Mouse (Mus musculus) layer of hippocampus, postnatal 10 days (tissue): ENCODE results near the gene Lamc3. TPM values are rescaled to one million over a fixed set of nuclear protein-coding genes. Genes with fewer than 3 reads are reported as not detected.

Experiments
- DNase-seq, 2 experiments: peaks; one replicate each; pipeline ENCODE4 v3.0.0; 2021; ENCODE audit warnings: low spot score in 2 of 2
- long read RNA-seq: library from polyadenylated mRNA; stranded (forward); transcript quantifications from one replicate; pipeline ENCODE4 v2.0.0, GENCODE M21; 2023
- total RNA-seq, 2 experiments: library from RNA; stranded (reverse); gene quantifications; 2 replicates each; pipeline ENCODE4 v1.2.3; 2021

Lamc3 gene
- total RNA-seq = 10 to 100 TPM in 1 of 2 experiments, 1 to 10 TPM in 1; 9.4 to 10.2 TPM
- long read RNA-seq, full-length matches to known transcripts = 1 of 4 reads
- long read RNA-seq, partial matches to known transcripts = 2 of 4 reads
- long read RNA-seq, other reads (novel, unspliced or antisense) = 1 of 4 reads

DNA sequence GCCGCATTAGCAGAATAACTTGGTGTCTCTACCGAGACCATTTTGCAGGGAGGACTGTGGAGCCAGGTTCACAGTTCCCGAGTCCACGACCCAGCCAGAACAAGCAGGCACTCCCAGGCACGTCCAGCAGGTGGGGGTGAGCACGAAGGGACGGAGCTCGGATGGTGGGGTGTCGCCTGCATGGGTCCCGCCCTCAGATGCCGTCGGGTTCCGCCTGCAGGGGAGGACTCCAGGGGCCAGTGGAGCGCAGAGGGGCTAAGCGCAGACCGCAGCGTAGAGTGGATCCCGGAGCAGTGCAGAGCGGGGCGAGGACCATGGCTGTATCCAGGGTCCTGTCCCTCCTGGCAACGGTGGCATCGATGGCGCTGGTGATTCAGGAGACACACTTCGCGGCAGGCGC lies at the start of gene Lamc3:
TSS of gene Lamc3 (plus strand) at position 262 of the 400 bp plus-strand sequence.
- DNase-seq = no peak

DNA sequence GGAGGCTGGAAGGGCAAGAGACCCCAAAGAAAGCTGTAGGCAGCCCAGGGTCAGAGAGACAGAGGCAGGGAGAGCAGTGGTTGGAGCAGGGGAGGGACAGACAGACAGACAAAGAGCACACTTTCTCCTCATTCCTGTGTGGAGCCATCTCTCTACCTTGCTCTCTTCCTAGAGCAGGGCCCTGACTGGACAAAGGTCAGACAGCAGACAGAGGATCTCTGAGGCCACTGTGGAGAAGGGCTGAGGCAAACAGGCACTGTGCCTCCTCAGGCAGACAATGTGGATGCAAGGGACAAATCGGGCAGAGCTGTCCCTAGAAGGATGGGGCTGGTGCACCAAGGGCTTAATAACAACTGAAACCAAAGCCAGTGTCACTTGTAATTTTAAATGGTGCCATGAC lies 48.2 kb upstream of the Lamc3 start:
- no peak for DNase-seq

DNA sequence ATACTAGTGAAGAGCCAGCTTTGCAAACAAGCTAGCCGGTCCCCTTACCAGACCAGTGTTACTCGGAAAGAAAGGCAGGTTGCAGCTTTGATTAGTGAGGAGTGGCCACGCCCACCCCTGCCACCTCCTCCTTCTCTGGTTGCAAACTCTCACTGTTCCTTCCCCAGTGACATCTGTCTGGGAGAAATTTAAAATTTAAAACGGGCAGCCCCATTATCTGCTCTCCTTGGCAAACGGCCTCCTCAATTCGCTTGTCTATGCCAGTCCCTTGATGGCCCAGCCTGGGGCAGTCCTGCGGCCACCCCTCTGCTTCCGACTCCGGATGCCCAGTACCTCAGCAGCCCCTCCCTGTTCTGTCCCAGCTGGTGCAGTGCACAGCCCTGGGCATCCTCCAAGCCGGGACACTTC lies 42.4 kb upstream of the Lamc3 start:
- no peak for DNase-seq

DNA sequence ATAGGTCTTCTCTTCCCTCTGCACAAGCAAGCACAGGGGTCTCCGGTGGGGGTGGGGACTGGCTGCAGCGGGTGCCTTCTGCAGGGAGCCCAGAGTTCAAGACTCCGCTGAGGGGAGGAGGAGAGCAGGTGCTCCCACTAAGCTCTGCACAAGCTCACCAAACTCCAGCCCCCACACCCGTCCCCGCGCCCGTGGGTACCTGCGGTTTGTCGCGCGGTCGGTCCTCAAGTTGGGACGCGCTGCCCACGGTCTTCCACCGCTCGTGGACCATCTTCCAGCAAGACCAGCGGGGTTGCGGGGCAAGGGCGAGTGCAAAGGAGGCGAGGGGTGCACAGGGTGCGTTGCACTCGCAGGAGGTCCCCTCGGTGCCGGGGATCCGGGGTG lies 41.6 kb upstream of the Lamc3 start:
- DNase-seq = no peak

DNA sequence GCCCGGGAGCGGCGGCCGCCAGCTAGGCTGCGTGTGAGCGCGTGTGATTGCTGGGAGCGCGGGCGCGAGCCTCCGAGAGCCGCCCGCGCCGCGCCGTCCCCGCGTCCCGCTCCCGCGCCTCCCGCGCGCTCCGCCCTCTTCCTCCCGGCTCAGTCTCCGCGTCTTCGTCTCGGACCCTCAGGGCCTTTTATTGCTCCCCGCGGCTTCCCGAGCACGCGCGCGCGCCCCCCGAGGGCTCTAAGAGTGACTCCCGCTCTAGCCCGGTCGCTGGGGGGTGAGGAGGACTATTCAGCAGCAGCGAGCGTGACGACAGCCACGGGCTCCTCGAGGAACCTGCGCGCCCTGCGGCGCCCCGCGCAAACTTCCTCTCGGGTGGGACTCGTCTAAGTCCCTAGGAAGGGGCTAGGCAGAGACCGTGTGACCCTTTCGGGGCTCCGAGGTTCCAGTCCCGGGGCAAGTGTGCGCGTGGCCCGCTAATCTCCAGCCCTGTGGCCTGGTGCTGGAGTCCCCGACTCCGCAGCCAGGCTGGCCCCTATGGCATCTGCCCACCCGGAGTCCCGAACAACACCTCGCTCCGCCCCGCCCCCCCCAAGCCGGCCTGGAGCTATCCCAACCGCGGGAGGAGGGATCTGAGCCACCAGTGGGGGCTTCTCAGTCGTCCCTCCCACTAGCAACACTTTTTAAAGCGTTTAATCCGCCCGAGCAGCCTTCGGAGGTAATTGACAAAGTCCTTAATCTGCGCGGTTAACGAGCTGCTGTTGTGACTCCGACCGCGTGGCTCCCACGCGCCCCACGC lies 41.0 kb upstream of the Lamc3 start, which contains the start of gene Fibcd1:
TSS of gene Fibcd1 (minus strand) at position 110 of the 796 bp plus-strand sequence.
- DNase-seq = peak in 1 of 2 experiments; percentile 48

DNA sequence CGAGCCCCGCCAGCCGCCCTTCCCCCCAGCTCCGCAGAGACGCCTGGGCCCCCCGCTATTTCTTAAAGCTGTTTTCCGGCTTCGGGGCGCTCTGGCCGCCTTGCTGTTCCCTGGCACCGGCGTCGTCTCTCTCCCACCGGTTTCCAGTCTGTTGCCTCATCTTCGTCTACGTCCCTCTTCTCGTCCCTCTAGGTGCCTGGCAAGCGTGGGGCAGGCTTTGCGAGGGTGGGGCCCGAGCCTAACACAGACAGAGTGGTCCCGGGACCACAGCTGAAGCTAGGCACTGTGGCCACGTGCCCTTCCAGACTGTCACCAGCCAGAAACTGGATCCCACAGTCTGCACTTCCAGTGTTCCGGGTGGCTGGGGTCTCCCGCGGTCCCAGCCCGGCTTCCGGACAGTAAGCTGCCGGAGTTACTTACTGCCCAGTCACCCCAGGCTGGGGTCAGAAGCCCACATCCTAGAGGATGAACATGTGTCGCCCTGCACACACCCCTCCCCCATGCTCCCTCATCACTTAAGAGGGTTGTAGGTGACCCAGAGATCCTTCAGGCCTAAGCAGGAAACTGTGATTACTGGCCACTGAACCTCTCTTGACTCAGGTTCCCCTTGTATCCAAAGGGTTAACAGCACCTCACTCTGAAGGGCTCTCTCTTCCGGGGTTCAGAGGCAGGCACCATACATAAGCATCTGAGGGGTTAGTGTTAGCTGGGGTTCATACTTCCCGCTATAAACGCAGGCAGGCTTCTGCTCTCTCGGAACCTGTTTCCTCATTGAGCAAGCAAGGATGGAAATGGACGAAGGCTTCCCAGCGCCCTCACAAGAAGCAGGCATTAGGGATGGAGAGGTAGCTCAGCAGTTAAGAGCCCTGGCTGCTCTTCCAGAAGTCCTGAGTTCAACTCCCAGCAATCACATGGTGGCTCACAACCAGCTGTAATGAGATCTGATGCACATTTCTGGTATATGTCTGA lies 40.1 kb upstream of the Lamc3 start:
- no peak for DNase-seq

DNA sequence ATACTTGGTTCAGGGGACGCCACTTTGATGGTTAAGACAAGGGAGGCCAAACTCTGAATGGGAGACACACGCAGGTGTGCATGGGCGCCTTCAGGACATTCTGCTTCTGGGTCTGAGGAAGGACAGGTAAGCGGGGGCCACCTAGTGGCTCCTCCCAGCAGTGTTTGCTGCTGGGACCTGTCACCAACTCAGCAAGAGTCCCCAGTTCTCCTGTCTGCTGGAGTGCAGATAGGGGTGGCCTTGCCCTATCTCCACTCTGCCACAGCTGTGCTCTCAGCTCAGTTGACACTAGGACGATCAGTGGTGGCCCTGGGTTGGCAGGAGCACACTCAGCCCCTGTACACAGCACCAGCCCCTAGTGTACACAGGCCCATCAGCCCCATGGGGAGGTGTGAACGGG lies 39.2 kb upstream of the Lamc3 start:
- no peak for DNase-seq

DNA sequence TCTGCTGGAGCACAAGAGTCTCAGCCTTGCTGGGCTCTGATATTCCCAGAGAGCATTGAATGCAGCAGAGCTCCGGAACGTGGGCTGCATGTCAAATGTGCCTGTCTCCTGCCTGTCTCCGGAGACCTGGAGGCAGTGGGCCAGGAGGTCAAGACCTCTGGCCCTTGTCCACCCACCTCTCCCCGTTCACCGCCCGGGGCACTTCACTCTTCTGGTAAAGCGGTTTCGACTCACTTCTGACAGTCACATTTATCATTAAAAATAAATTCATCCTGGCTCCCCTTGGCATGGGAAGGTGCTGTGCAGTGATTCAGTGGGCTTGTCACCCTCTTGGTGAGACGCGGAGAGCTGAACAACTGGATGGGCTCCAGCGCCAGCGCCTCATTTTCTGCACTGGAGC lies 37.0 kb upstream of the Lamc3 start:
- DNase-seq = no peak

DNA sequence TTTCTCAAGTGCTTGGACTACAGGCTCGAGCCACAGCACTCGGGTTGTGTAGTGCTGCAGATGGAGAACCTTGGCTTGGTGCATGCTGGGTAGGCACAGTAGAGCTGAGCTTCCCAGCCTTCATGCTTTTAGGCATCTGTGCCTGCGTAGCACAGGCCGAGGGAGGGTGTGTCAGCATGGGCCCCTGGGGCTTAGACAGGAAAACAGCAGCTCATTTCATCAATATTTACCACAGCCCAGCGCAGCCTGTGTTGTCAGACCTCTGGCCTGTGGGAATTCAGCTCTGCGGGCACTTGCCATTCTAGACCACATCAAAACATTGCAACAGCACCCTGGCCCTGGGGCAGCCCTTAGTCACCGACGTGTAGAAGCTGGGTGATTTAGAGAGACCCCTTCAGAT lies 31.1 kb upstream of the Lamc3 start:
- no peak for DNase-seq

DNA sequence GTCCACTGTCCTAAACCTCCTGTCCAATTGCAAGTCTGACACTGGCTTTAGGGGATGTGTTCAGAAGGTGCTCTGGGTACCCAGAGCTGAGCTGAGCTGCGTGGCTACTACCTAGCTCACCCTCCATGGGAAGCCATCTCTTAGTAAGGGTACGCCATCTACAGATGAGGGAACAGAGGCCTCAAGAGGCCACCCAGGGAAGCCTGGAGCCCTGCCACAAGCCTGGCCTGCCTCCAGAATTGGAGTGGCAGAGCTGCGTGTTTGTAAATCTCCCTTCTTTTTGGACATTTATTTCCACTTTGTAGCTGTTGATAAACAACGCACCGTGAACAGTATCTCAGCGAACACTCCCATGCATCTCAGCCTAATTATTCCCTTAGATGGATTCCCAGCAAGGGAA lies 29.9 kb upstream of the Lamc3 start:
- peak; percentile 50 to 61 for DNase-seq

DNA sequence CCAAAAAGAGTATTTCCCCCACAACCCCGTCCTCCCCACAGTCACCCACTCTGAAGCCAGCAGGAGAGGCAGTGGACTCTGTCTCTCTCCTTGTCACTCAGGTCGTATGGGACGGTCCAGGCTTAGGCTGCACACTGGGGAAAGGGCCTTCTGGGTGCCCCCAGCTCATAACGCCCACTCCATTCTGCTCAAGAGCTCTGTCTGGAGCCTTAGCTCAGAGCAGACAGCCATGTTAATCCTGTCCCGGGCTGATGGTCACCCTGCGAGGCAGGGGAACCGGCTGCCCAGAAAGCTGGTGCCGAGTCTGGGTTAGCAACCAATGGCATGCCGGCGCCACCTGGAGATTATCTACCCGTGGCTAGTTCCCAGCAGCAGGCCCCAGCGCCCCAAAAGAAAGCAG lies 28.6 kb upstream of the Lamc3 start:
- DNase-seq = no peak

DNA sequence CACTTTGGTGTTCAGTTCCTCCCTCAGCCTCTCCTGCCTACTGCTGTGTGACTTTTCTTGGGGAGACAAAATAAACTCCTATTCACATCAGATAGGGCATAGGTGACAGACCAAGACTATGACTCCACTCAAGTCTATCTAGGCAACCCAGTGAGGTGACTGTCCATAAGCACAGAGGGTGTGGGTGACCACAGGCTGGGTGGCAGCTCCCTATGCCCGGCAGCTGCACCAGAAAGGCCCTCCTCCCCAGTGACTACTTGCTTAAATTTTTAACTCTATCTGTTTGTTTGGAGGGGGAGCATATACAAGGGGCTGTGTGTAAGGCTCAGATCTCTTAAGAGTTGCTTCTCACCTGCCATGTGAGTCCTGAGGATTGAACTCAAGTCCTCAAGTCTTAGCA lies 24.2 kb upstream of the Lamc3 start:
- DNase-seq = no peak

DNA sequence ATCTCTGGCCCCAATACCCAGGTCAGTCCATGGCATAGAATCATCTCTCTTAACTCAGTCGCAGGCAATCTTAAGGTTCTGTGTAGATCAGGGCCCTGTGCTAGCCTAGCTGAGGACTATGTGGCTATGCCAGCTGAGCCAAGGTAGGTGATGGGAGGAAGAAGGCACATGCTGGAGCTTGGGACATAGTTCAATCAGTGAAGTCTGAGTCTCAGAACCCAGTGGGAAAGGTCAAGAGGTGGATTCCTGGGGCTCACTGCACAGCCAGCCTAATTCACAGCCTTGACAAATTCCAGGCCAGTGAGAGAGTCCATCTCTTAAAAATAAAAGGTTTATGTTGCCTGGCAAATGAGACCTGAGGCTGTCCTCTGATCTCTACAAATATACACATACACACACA lies 23.3 kb upstream of the Lamc3 start:
- no peak for DNase-seq

DNA sequence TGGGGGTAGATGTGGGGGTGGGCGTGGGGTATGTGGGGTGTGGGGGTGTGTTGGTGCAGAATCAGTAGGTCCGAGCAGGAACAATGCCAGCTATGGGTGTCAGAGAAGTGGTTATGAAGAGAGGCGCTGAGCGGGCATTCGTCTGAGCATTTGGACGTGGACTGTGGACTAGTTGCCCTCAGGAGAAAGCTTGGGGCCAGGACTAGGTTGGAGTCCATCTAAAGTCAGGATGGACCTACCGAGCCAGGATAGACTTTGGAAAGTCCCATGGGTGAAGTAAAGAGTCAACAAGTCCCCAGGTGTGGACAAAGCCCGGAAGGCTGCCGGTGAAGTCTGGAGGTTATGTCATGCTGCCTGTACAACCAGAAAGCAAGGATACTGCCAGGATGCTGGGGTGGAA lies 22.2 kb upstream of the Lamc3 start:
- DNase-seq = no peak

DNA sequence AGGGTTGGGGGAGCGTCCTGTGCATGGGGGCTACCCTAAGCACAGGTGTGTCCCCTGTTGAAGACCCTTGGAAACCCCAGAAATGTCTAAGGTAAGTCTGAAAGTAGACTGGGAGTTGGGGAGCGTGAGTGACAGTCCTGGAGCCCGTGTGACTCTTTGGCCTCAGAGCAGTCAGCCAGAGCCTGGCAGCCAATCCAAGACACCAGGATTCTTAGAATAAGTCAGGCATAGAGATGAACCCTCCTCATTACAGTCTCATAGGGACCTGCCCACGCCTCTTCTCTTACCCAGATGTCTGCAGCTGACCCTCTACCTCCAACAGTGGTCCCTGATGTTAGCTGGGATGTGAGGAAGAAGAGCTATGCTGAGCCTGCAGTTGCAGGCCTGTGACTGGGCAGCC lies 21.8 kb upstream of the Lamc3 start:
- DNase-seq = no peak

DNA sequence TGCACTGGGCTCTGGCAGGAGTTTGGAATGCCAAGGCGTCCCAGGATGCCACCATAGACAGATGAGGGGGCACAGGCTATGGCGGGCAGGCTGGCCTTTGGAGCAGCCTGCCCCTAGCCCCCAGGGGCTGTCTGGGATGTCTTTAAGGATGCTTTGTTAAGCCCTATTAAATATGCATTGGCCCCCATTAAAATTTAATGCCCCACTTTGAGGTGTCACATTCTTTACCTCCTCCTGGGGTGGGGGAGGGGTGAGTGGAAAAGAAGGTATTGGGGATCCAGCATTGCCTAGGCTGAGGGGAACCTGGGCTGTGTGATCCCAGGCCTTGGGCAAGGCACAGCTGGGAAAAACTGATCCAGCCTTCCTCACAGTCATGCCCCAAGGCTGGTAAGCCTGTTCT lies 21.3 kb upstream of the Lamc3 start:
- DNase-seq = no peak

DNA sequence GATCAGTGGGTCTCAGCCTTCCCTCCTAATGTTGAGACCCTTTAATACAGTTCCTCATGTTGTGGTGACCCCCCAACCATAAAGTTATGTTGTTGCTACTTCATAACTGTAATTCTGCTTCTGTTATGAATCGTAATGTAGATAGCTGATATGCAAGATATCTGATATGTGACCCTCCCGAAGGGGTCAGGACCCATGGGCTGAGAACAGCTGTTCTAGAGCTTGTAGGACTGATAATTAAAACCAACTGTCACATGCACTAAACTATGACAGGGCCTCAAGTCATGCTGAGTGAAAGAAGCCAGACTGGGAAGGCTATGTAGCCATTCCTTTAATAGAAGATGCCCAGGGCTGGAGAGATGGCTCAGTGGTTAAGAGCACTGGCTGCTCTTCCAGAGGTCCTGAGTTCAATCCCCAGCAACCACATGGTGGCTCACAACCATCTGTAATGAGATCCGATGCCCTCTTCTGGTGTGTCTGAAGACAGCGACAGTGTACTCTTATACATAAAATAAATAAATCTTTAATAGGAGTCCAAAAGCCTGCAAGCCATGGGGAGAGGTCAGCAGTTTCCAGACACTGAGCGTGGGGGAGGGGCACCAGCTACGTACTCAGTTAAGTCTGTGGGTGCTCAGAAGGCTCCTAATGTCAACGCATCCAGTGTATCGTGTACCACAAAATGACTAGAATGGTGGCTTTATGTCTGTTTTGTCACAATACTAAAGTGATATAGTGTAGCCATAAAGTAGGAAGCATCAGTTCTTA lies 19.1 kb upstream of the Lamc3 start:
- DNase-seq = no peak

DNA sequence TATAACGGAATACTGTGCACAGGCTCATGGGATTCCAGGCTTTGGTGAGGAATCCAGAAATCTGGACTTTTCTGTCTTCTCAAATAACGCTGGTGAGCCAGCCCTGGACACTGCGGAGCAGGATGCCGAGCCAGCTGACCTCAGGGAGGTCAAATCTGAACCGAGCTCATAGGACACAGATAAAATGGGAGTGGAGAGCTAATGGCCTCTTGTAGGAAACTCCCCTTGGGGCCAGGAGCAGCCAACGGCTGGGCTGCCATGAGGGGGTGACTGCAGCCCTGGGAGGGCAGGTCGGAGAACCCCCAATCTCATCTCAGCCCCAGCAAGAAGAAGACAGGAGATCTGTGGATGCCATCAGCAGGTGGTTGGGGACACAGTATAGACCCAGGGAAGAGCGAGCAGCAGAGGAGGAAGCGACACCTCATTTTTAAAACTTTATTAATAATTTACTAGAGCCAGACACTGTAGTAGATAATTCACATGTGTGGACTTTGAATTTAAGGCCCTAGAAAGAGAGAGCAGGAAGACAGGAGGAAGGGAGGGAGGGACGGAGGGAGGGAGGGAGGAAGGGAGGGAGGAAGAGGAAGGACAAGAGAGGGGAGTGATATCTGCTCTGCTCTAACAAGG lies 18.4 kb upstream of the Lamc3 start:
- DNase-seq = no peak

DNA sequence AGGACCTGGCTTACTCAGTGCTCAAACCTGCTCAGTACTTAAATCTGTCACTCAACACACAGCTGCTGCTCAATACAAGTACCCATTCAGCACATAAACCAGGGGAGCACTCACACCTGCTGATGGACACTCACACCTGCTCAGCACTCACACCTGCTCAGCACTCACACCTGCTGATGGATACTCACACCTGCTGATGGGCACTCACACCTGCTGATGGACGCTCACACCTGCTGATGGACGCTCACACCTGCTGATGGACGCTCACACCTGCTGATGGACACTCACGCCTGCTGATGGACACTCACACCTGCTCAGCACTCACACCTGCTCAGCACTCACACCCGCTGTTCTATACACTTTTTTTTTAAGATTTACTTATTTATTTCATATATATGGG lies 17.4 kb upstream of the Lamc3 start:
- no peak for DNase-seq

DNA sequence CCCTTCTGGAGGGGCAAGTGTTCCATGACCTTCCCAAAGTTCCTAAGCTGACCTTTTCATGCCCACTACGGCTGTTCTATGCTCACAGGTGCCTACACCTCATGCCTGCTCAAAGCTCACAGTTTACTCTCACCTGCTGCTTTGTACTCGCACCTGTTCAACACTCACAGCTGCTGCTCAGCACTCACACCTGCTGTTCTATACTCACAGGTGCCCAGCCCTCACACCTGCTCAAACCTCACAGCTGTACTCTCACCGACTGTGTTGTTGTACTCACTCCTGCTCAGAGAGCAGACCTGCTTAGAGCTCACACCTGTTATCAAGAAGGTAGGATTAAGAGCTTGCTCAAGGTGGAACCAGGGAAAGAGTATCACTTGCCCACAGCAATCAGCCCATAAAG lies 16.4 kb upstream of the Lamc3 start:
- DNase-seq = no peak
